Mouse (Mus musculus) midbrain, embryonic 13.5 days (tissue): ENCODE data around the gene Lmtk2. TPM values are rescaled to one million over a fixed set of nuclear protein-coding genes. Genes with fewer than 3 reads are reported as not detected.
A peak's percentile ranks its signal among the peaks of the same experiment; 100 is the strongest.

Source experiments
- ATAC-seq: fragments of 200-750 bp; cut with Nextera tagmentation; 2 replicates; pipeline ENCODE4 v1.8.0; 2017; ENCODE audit warnings: mild to moderate bottlenecking, moderate TSS enrichment, moderate library complexity
- H3K27ac ChIP-seq: fragments of 300-500 bp; sonication (generic); 2 replicates; pipeline ENCODE4 v1.5.1; 2015; ENCODE audit warnings: inconsistent platforms, mild to moderate bottlenecking, moderate library complexity
- H3K27me3 ChIP-seq: fragments of 300-500 bp; sonication (generic); 2 replicates; pipeline ENCODE4 v1.6.1; 2015; ENCODE audit warnings: mild to moderate bottlenecking, inconsistent platforms
- H3K36me3 ChIP-seq: fragments of 300-500 bp; sonication (generic); 2 replicates; pipeline ENCODE4 v1.6.1; 2015; ENCODE audit warnings: mild to moderate bottlenecking, inconsistent platforms
- H3K4me1 ChIP-seq: fragments of 300-500 bp; sonication (generic); replicated peaks from 2 replicates; pipeline ENCODE4 v1.6.1; 2015; ENCODE audit warnings: inconsistent platforms
- H3K4me2 ChIP-seq: fragments of 300-500 bp; sonication (generic); replicated peaks from 2 replicates; pipeline ENCODE4 v1.6.1; 2015; ENCODE audit warnings: moderate library complexity, mild to moderate bottlenecking, inconsistent platforms
- H3K4me3 ChIP-seq: fragments of 300-500 bp; sonication (generic); replicated peaks from 2 replicates; pipeline ENCODE4 v1.5.1; 2015; ENCODE audit warnings: mild to moderate bottlenecking, inconsistent platforms
- H3K9ac ChIP-seq: fragments of 300-500 bp; sonication (generic); replicated peaks from 2 replicates; pipeline ENCODE4 v1.6.1; 2015; ENCODE audit warnings: mild to moderate bottlenecking, inconsistent platforms
- H3K9me3 ChIP-seq: fragments of 300-500 bp; sonication (generic); 2 replicates; pipeline ENCODE4 v1.6.1; 2016; ENCODE audit warnings: mild to moderate bottlenecking, inconsistent platforms
- whole genome bisulfite sequencing: fragments of 180-500 bp; shearing (Covaris S2); methylation state at CpG from one replicate; pipeline ENCODE4 v1.1.7; 2015; 5-methylcytosine and 5-hydroxymethylcytosine counted together
- polyA plus RNA-seq: library from polyadenylated mRNA; unstranded; fragments of >200 nt; fragmentation: Nextera tagmentation; extraction: Ambion mirVana; gene quantifications from 2 replicates; pipeline ENCODE4 v1.2.1, GENCODE M21; 2015

The Lmtk2 gene
- polyA plus RNA-seq, 1 experiment from 2014 or later, result 7.7 TPM

GRCm38 (mm10) chr5:144183647-144184335 lies 83.6 kb downstream of the Lmtk2 start:
- peaks cover 55% of the 10 kb centered on the region for H3K36me3 ChIP-seq
- no peak for ATAC-seq

DNA sequence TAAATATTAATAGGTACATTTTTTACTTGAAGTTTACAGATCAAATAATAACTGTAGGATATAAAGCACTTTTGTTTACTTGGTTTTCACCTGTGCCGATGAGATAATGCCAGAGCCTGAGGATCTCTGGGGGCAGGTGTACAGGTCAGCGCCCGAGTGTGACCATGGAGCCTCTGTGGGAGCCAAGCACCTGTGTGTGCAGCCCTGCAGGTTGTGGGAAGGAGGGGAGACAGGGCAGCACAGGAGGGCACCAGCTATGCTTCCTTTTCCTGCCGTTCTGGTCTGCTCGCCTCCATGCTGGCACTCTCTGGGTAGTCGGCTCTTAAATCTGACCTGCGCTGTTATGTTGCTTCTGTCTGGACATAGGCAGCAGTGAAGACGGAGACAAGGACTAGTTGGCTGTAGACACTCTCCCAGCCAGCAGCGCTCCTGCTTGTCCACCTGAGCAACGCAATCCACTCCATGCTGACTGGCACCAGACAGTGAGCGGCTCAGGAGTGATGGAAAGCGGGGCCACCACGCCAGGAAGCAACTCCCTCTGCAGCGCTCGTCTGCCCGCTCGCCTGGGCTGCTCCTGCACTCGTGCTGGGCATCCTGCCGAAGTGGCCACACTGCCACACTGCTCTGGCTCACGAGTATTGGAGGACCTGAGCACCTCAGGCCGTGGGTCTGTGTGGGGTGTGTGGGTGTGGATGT lies 84.3 kb downstream of the Lmtk2 start:
- 94% methylated on average over 21 of the region's 21 CpGs for WGBS
- H3K9ac ChIP-seq, result no peak overlapping the region
- H3K36me3 ChIP-seq, result peaks cover 49% of the 10 kb centered on the region
- no peak for ATAC-seq
- H3K27ac ChIP-seq, result no peak overlapping the region
- no peaks in the 10 kb centered on the region for H3K4me1 ChIP-seq
- H3K4me2 ChIP-seq, result no peak overlapping the region
- H3K4me3 ChIP-seq, result no peak overlapping the region
- H3K27me3 ChIP-seq, result no peaks in the 10 kb centered on the region
- H3K9me3 ChIP-seq, result no peaks in the 10 kb centered on the region

More at GRCm38 (mm10) chr5:144183647-144184335, 83.6 kb downstream of the Lmtk2 start:
- Histone ChIP-seq H3K4me2 (no peak overlapping the region), H3K4me3 (no peak overlapping the region), H3K27ac (no peak overlapping the region), H3K4me1 (no peaks in the 10 kb centered on the region), H3K9ac (no peak overlapping the region), H3K27me3 (no peaks in the 10 kb centered on the region), H3K9me3 (no peaks in the 10 kb centered on the region)
- WGBS, result 85% methylated on average over 7 of the region's 7 CpGs

DNA sequence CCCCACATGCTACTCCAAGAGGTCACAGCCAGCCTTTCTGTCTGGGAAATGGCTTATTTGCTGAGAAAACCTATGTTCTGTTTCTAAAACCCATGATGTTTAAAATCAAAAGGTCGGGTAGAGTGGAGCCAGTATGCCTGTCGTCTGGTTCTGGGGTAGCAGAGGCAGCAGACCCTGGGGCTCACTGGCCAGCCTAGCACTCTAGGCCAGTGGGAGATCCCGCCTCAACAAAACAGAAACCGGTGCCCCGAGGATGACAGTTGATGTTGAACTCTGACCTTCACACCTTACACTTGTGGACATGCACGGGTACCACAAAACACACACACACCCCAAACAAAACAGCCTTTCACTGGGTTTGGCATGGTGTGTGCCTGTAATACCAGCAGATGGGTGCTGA lies 88.2 kb downstream of the Lmtk2 start:
- no peak for ATAC-seq
- no peak overlapping the region for H3K4me3 ChIP-seq
- WGBS, result 77% methylated on average over 6 of the region's 6 CpGs
- no peak overlapping the region for H3K27ac ChIP-seq
- H3K27me3 ChIP-seq, result no peaks in the 10 kb centered on the region
- H3K9ac ChIP-seq, result no peak overlapping the region
- peaks cover 18% of the 10 kb centered on the region for H3K4me1 ChIP-seq
- no peaks in the 10 kb centered on the region for H3K9me3 ChIP-seq
- H3K36me3 ChIP-seq, result peaks cover 33% of the 10 kb centered on the region
- no peak overlapping the region for H3K4me2 ChIP-seq

DNA sequence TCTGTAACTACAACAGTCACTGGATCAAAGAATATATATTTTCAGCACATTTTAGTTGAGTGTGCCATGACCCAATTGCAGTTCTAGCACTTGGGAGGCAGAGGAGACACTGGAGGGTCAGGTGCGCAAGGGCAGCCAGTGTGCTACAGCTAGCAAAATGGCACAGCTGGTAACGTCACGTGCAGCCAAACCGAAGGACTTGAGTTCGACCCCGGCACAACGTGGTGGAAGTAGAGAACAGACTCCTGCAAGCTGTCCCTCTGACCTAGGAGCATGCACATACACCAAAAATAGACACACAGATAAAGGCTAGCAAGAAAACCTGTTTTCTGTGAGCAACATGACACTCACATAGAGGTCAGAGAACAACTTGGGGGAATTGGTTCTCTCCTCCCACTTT lies 89.1 kb downstream of the Lmtk2 start:
- 80% methylated on average over 7 of the region's 7 CpGs for WGBS
- Histone ChIP-seq H3K4me2 (no peak overlapping the region), H3K4me1 (peaks cover 18% of the 10 kb centered on the region), H3K27ac (no peak overlapping the region), H3K9me3 (no peaks in the 10 kb centered on the region), H3K4me3 (no peak overlapping the region), H3K27me3 (no peaks in the 10 kb centered on the region), H3K9ac (no peak overlapping the region), H3K36me3 (peaks cover 25% of the 10 kb centered on the region)
- no peak for ATAC-seq

DNA sequence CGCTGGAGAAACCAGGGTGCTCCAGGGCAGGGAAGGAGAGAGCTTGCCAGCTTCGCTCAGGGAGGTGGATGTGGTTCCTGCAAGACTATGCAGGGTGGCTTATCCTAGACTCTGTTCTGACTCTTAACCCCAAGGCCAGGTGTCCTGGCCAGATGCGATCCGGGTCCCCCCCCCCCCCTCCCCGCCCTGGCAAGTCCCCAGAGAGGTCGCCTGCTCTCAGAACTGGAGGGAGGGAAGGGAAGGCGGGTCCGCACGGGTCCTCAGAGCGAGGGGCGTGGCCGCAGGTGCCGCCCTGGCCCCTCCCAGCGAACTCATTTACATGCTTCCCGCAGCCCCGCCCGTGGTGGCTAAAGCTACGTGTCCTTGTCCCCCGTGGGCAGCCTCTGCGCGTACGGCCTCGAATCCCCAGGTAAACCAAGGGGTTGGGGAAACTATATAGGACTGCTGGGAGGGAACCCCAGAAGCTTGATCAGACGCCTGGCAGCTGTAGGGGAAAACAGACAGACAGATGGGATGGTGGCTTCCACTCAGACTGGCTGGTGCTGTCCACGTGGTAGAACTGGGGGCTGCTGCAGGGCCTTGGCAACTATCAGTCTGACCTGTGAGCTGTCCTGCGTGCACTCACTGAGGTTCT lies 89.8 kb downstream of the Lmtk2 start, which contains the start of gene Bhlha15:
Bhlha15 (plus strand) TSS at position 337 of the 634 bp plus-strand sequence.
- H3K9ac ChIP-seq, result peak within 1 kb of the TSS; percentile 42; the same call in 1 of the 2 replicates

DNA sequence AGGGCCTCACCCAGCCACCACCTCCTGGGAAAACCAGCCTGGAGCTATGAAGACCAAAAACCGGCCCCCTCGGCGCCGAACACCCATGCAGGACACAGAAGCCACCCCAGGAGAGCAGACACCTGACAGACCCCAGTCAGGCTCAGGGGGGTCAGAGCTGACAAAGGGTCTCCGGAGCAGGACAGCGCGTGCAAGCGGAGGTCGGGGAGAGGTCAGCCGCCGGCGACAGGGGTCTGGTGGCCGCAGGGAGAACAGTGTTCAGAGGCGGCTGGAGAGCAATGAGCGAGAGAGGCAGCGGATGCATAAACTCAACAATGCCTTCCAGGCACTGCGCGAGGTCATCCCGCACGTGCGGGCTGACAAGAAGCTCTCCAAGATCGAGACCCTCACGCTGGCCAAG lies 90.8 kb downstream of the Lmtk2 start:
- no peaks in the 10 kb centered on the region for H3K9me3 ChIP-seq
- H3K27me3 ChIP-seq, result no peaks in the 10 kb centered on the region
- no peak overlapping the region for H3K4me3 ChIP-seq
- 0 out of 2 replicates have a peak overlapping the region, but pooled peaks have one; percentile 33 for H3K9ac ChIP-seq
- peaks cover 18% of the 10 kb centered on the region for H3K4me1 ChIP-seq
- no peak overlapping the region for H3K27ac ChIP-seq
- H3K36me3 ChIP-seq, result peaks cover 8% of the 10 kb centered on the region
- H3K4me2 ChIP-seq, result no peak overlapping the region
- no peak for ATAC-seq
- 48% methylated on average over 23 of the region's 23 CpGs for WGBS

More for the DNA sequence above, 89.8 kb downstream of the Lmtk2 start, which contains the start of gene Bhlha15:
- H3K36me3 ChIP-seq, result peaks cover 18% of the 10 kb centered on the region
- peak within 1 kb of the TSS; percentile 52 for H3K4me2 ChIP-seq
- no peaks in the 10 kb centered on the region for H3K27me3 ChIP-seq
- no peaks in the 10 kb centered on the region for H3K9me3 ChIP-seq
- no peak for ATAC-seq
- WGBS, result 6% methylated on average over 25 of the region's 26 CpGs
- H3K27ac ChIP-seq, result no peak within 1 kb of the TSS
- peaks cover 18% of the 10 kb centered on the region for H3K4me1 ChIP-seq
- no peak within 1 kb of the TSS; the same call in 1 of the 2 replicates for H3K4me3 ChIP-seq

DNA sequence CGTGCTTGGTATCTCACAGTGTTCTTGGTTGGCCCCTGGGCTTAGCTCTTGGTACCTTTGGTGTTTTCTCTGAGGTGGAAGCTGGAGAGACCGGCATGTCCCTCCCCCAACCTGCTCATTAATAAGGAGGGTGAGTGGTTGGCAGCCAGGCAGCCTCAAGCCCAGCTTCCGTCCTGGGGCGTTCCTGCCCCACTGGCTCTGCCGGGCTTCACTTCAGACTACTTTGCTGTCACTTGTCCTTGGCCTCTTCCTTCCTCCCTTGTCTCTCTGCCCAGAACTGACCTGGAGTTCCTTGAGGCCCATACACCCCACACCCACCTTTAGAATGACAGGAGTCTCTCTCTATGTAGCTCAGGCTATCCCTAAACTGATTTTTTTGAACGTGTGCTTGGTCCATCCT lies 92.4 kb downstream of the Lmtk2 start:
- Histone ChIP-seq H3K27me3 (no peaks in the 10 kb centered on the region), H3K9ac (no peak overlapping the region), H3K36me3 (peaks cover 2% of the 10 kb centered on the region), H3K4me2 (no peak overlapping the region), H3K4me1 (peaks cover 18% of the 10 kb centered on the region), H3K9me3 (no peaks in the 10 kb centered on the region), H3K27ac (no peak overlapping the region), H3K4me3 (no peak overlapping the region)
- ATAC-seq, result no peak
- 90% methylated on average over 6 of the region's 6 CpGs for WGBS

GRCm38 (mm10) chr5:144194416-144194815 lies 94.2 kb downstream of the Lmtk2 start:
- Histone ChIP-seq H3K4me3 (no peak overlapping the region), H3K9ac (no peak overlapping the region), H3K27ac (no peak overlapping the region), H3K27me3 (no peaks in the 10 kb centered on the region), H3K36me3 (peaks cover 18% of the 10 kb centered on the region), H3K4me2 (no peak overlapping the region), H3K9me3 (no peaks in the 10 kb centered on the region), H3K4me1 (peaks cover 18% of the 10 kb centered on the region)
- ATAC-seq, result no peak
- 86% methylated on average over 7 of the region's 7 CpGs for WGBS

GRCm38 (mm10) chr5:144195567-144195966 lies 95.3 kb downstream of the Lmtk2 start:
- no peak overlapping the region for H3K27ac ChIP-seq
- H3K27me3 ChIP-seq, result no peaks in the 10 kb centered on the region
- H3K4me2 ChIP-seq, result no peak overlapping the region
- H3K9ac ChIP-seq, result no peak overlapping the region
- no peaks in the 10 kb centered on the region for H3K9me3 ChIP-seq
- WGBS, result 91% methylated on average over 8 of the region's 8 CpGs
- no peak for ATAC-seq
- H3K4me1 ChIP-seq, result peaks cover 8% of the 10 kb centered on the region
- H3K4me3 ChIP-seq, result no peak overlapping the region
- peaks cover 29% of the 10 kb centered on the region for H3K36me3 ChIP-seq

DNA sequence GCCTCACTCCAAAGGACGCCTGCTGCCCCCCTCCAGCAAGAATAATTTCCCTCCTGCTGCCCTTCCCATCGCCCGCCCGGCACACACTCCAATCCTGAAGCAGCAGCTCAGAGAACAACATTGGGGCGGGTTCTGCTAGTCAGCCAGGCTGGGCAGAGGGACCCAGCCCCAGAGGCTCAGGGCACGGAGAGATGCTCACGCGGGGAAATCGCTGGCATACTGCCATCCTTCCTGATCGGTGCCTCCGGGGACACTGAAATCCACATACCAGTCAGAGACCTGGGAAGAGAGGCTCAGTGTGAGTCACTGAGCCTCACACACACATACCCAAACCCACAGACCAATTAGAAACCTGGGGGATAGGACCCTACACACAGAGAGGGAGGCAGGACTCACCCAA lies 100.4 kb downstream of the Lmtk2 start:
- peaks cover 79% of the 10 kb centered on the region for H3K36me3 ChIP-seq

DNA sequence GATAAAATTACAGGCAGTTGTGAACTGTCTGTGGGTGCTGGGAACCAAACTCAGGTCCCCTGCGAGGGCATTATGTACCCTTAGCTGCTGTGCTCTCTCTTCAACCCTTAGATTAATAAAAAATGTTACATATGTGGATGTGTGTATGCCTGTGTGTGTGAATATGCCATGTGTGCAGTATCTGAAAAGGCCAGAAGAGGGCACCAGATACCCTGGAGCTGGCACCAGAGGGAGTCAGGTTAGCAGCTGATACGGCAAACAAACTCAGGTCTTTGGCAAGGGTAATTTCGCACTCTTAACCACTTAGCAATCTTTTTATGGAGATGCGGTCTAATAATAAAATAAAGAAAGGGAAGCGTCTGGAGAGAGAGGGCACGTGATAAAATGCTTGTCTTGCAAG lies 102.2 kb downstream of the Lmtk2 start:
- no peaks in the 10 kb centered on the region for H3K27me3 ChIP-seq
- no peaks in the 10 kb centered on the region; the same call in 1 of the 2 replicates for H3K9me3 ChIP-seq
- H3K4me1 ChIP-seq, result no peaks in the 10 kb centered on the region
- 94% methylated on average over 6 of the region's 6 CpGs for WGBS
- no peak overlapping the region for H3K27ac ChIP-seq
- no peak overlapping the region for H3K4me3 ChIP-seq
- no peak overlapping the region for H3K4me2 ChIP-seq
- ATAC-seq, result no peak
- no peak overlapping the region for H3K9ac ChIP-seq
- peaks cover 94% of the 10 kb centered on the region for H3K36me3 ChIP-seq

More for the DNA sequence above, 100.4 kb downstream of the Lmtk2 start:
- H3K9ac ChIP-seq, result no peak overlapping the region
- no peaks in the 10 kb centered on the region for H3K27me3 ChIP-seq
- no peak for ATAC-seq
- H3K27ac ChIP-seq, result no peak overlapping the region
- WGBS, result 91% methylated on average over 11 of the region's 11 CpGs
- H3K4me3 ChIP-seq, result no peak overlapping the region
- no peaks in the 10 kb centered on the region for H3K4me1 ChIP-seq
- no peaks in the 10 kb centered on the region; the same call in 1 of the 2 replicates for H3K9me3 ChIP-seq
- H3K4me2 ChIP-seq, result no peak overlapping the region

GRCm38 (mm10) chr5:144203398-144203959 lies 103.2 kb downstream of the Lmtk2 start:
- Histone ChIP-seq H3K9me3 (no peaks in the 10 kb centered on the region; the same call in 1 of the 2 replicates), H3K4me3 (no peak overlapping the region), H3K4me2 (no peak overlapping the region), H3K36me3 (peaks cover 93% of the 10 kb centered on the region), H3K9ac (no peak overlapping the region), H3K4me1 (no peaks in the 10 kb centered on the region), H3K27ac (no peak overlapping the region), H3K27me3 (no peaks in the 10 kb centered on the region)
- ATAC-seq, result no peak
- 90% methylated on average over 10 of the region's 10 CpGs for whole genome bisulfite sequencing
